Mouse (Mus musculus): ENCODE results near the gene Cd7.
"Not testable (repeated sequence)": the region's sequence is repeated elsewhere in the genome, so short reads cannot be mapped to it uniquely, and the experiment has no call there.

Cd7 gene

GRCm38 (mm10) chr11:121039302-121039701 lies at the start of gene Cd7:
Gene Cd7, minus strand, starts transcription at chr11:121039418.
- no peak for ATAC-seq (ENCODE audit: insufficient number of reproducible peaks, low FRiP score, low TSS enrichment)

- ATAC-seq (ENCODE audit: insufficient number of reproducible peaks, low FRiP score, low TSS enrichment) = no peak
Observed at GRCm38 (mm10) chr11:121088997-121089396, 49.8 kb upstream of the Cd7 start.

GRCm38 (mm10) chr11:121086296-121086695 lies 47.1 kb upstream of the Cd7 start:
- no peak for ATAC-seq (ENCODE audit: insufficient number of reproducible peaks, low FRiP score, low TSS enrichment)

- ATAC-seq (ENCODE audit: insufficient number of reproducible peaks, low FRiP score, low TSS enrichment) = no peak
Observed at GRCm38 (mm10) chr11:121085181-121085580, 46.0 kb upstream of the Cd7 start.

GRCm38 (mm10) chr11:121082857-121083500 lies 43.8 kb upstream of the Cd7 start:
- ATAC-seq (ENCODE audit: insufficient number of reproducible peaks, low FRiP score, low TSS enrichment) = no peak

- ATAC-seq (ENCODE audit: insufficient number of reproducible peaks, low FRiP score, low TSS enrichment) = no peak
Observed at GRCm38 (mm10) chr11:121082250-121082649, 43.0 kb upstream of the Cd7 start.

GRCm38 (mm10) chr11:121081120-121081519 lies 41.9 kb upstream of the Cd7 start, which contains the start of gene Sectm1a:
Gene Sectm1a, minus strand, starts transcription at chr11:121081220.
- no peak for ATAC-seq (ENCODE audit: insufficient number of reproducible peaks, low FRiP score, low TSS enrichment)

- no peak for ATAC-seq (ENCODE audit: insufficient number of reproducible peaks, low FRiP score, low TSS enrichment)
Observed at GRCm38 (mm10) chr11:121080330-121080729, 41.1 kb upstream of the Cd7 start.

- no peak for ATAC-seq (ENCODE audit: insufficient number of reproducible peaks, low FRiP score, low TSS enrichment)
Observed at GRCm38 (mm10) chr11:121075655-121076054, 36.4 kb upstream of the Cd7 start.

- ATAC-seq (ENCODE audit: insufficient number of reproducible peaks, low FRiP score, low TSS enrichment) = not testable (repeated sequence)
Observed at GRCm38 (mm10) chr11:121069662-121070061, 30.4 kb upstream of the Cd7 start.

GRCm38 (mm10) chr11:121067895-121068294 lies 28.7 kb upstream of the Cd7 start:
- ATAC-seq (ENCODE audit: insufficient number of reproducible peaks, low FRiP score, low TSS enrichment) = no peak

GRCm38 (mm10) chr11:121064197-121064596 lies 25.0 kb upstream of the Cd7 start:
- ATAC-seq (ENCODE audit: insufficient number of reproducible peaks, low FRiP score, low TSS enrichment) = no peak

GRCm38 (mm10) chr11:121063379-121063778 lies 24.2 kb upstream of the Cd7 start, which contains the start of gene Sectm1b:
Gene Sectm1b, minus strand, starts transcription at chr11:121063569.
- ATAC-seq (ENCODE audit: insufficient number of reproducible peaks, low FRiP score, low TSS enrichment) = no peak

GRCm38 (mm10) chr11:121061615-121062014 lies 22.4 kb upstream of the Cd7 start:
- ATAC-seq (ENCODE audit: insufficient number of reproducible peaks, low FRiP score, low TSS enrichment) = no peak

- ATAC-seq (ENCODE audit: insufficient number of reproducible peaks, low FRiP score, low TSS enrichment) = not testable (repeated sequence)
Observed at GRCm38 (mm10) chr11:121060401-121061067, 21.3 kb upstream of the Cd7 start.

- no peak for ATAC-seq (ENCODE audit: insufficient number of reproducible peaks, low FRiP score, low TSS enrichment)
Observed at GRCm38 (mm10) chr11:121059471-121059870, 20.3 kb upstream of the Cd7 start.

- ATAC-seq (ENCODE audit: insufficient number of reproducible peaks, low FRiP score, low TSS enrichment) = no peak
Observed at GRCm38 (mm10) chr11:121058956-121059355, 19.7 kb upstream of the Cd7 start.

GRCm38 (mm10) chr11:121058122-121058521 lies 18.9 kb upstream of the Cd7 start:
- no peak for ATAC-seq (ENCODE audit: insufficient number of reproducible peaks, low FRiP score, low TSS enrichment)

- ATAC-seq (ENCODE audit: insufficient number of reproducible peaks, low FRiP score, low TSS enrichment) = no peak
Observed at GRCm38 (mm10) chr11:121056536-121057236, 17.5 kb upstream of the Cd7 start.

- ATAC-seq (ENCODE audit: insufficient number of reproducible peaks, low FRiP score, low TSS enrichment) = peak; percentile 49; the same call in 1 of the 2 replicates
Observed at GRCm38 (mm10) chr11:121053536-121053935, 14.3 kb upstream of the Cd7 start.

GRCm38 (mm10) chr11:121052387-121052786 lies 13.2 kb upstream of the Cd7 start:
- ATAC-seq (ENCODE audit: insufficient number of reproducible peaks, low FRiP score, low TSS enrichment) = no peak
